Mouse (Mus musculus) naive thymus-derived CD4-positive, alpha-beta T cell, adult 2 months (primary cell): ENCODE measurements around the gene Ina.
"Not testable (repeated sequence)": the region's sequence is repeated elsewhere in the genome, so short reads cannot be mapped to it uniquely, and the experiment has no call there.

ENCODE experiments used
- DNase-seq: peaks from one replicate; pipeline ENCODE4 v3.0.0-alpha.2; 2011; ENCODE audit warnings: low read depth

Gene Ina

DNA sequence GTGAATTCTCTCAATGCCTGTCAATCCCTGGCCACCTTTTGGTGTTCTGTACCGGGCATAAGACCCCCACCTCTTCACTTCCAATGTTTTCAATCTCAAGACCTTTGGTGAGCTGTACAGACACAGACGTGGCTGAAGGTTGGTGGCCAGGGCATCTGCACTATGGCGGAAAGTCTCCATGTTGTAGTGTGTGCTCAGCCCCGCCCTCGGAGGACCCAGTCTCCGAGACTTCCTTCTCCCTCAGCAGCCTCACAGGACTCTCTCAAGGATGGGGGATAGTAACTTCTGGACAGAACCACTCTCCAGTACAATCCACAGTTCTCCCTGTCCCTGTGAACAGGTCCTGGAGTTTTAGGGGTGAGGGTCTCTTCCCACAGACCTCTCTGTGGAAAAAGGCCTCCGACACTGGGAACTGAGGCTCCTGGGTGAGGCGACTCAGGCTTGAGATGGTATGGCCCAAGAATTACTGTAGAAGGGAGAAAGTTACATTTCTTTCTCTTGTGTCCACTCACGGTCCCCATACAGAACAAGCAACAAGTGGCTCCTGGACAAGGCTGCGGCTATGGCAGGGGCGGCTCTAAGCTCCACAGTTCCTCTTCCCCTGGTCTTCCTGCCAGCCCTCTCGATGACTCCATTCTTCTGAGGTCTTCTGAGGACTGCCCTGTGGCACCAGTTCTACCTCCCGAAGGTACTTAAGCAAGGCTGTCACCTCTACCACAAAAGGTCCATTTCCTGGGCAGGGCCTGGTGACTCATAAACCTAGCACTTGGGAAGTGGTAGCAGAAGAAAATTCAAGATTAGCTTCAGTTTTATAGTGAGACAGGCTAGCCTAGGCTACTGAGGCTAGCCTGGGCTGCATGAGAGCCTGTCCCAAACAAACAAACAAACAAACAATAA lies 29.5 kb upstream of the Ina start:
- DNase-seq, result no peak

DNA sequence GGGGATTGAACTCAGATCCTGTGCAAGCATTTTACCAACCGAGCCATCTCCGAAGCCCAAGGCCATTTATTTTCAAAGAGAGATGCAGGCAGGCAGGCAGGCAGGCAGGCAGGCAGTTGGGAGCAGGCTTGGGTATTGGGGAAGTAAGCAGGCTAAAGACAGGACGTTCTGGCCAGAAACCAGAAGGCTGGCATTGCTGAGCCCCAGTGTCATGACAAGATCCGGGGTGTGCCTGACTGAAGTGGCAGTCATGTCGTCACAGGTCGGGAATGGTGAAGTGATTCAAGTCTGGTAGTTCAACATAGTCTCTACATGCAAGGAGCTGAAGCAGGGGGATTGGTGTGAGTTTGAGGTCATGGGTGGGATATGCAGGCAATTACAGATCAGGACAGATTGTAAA lies 26.9 kb upstream of the Ina start:
- no peak for DNase-seq

DNA sequence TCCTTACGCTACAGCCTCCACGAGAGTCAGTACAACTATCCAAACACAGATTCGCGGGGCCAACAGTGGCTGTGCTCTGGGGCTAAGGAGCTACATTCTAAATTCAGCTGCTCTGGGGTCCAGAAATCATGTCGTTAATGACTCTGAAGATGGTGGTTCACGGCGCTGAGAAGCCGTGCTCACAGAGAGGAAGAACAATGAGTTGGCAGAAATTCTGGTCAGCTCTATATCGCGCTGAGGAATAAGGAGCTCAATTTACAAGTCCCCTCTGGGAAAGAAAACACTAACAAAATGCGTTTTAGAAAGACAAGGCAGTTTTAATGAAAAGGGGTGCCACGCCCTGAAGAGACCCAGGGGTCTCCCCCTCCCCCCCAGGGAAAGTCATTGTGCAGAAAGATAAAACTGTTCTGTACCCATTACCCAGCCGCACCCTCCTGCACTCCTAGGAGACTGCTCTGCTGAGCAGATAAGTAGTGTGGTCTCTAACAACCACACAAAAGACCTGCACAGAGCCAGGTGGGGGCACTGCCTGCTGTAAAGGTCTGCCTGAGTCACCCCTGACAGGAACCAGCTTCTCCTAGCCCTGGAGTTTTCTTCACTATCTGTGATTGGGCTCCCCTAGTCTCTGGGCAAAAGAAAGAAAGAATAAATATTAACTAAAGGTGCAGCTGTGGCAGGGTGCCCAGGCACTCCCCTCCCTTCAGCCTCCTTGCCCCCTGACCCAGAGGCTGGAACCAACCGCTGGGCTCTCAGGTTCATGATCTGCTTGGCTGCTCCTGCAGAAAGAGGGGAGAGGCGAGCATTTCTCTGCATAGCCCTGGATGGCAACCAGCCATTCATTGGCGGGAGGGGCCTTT lies 26.0 kb upstream of the Ina start:
- DNase-seq, result no peak

DNA sequence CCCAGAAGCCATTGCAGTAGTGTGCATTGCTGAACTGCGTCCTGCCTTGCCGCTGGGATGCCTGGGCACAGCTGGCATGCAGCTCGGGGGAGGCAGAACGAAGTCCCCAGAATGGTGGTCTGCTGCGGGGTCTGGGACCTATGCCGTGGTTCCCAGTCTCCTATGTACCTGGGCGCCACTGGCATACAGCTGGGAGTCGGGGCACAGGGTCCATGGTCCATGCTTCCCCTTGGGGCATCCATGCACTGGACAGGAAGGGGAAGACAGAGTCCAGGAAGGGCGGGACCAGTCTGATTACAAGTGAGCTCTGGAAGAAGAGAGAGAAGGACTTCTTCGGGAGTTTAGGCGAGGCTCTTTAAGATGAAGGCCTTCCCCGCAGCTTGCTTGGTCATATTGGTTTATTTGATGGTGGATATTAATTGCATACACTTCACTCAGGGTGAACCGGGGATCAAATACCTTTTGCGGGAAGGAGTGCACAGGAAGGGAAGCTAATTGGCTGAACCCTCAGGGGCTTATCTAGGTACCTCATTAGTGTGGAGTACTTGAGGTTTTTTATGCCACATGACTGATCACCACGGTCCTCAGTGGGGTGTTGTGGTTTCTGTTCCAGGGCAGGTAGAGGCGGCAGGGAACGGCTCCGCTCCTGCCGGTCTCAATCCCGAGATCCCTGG lies 24.9 kb upstream of the Ina start:
- no peak for DNase-seq

DNA sequence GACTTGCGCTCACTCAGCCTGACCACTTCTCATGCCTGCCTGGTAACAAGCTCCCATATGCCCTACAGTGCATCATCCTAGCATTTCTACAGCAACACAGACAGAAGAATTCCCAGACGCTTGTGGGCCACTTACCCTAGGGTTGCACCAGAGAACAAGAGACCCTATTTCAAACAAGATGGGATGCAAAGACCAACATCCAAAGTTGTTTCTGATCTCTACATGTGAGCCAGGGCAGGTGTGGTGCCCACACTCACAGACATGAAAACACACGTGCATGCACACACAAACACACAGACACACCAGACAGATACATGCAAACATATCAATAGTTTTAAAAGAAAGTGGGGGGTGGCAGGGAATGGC lies 24.4 kb upstream of the Ina start:
- DNase-seq, result no peak

DNA sequence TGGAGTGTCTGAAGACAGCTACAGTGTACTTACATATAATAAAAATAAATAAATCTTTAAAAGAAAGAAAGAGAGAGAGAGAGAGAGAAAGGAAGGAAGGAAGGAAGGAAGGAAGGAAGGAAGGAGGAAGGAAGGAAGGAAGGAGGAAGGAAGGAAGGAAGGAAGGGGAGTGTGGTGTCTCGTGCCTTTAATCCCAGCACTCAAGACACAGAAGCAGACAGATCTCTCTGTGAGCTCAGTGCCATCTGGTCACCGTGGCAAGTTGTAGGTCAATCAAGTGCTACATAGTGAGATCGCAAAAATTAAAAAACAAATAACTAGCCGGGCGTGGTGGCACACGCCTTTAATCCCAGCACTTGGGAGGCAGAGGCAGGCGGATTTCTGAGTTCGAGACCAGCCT lies 23.9 kb upstream of the Ina start:
- peak; percentile 26 for DNase-seq

DNA sequence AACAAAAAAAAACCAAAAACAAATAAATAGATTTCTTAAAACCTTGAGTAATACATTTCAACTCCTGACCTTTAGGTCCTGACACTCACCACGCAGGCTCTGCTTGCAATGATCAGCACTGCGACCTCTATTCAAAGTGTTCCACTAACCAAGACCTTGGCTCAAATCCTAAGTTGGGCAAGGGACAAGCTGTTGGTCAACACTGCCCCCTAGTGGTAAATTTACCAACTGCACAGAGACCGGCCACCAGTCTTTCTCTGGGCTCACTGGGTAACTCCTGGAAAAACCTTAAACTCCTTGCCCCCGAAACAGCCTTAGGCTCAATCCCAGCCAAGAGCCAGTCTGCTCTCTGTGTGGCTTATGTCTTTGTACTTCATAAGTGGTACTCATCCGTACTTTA lies 23.4 kb upstream of the Ina start:
- peak; percentile 90 for DNase-seq

DNA sequence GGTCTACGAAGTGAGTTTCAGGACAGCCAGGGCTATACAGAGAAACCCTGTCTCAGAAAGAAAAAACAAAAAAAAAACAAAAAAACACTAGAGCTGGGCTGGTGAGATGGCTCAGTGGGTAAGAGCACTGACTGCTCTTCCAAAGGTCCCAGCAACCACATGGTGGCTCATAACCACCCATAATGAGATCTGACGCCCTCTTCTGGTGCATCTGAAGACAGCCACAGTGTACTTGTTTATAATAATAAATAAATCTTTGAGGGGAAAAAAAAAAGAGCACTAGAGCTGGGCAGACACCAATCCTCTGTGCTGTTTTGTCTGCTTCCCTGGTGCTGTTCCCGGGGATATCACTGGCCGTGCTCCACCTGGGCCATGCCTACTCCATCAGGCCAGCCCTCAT lies 22.2 kb upstream of the Ina start:
- not testable (repeated sequence) for DNase-seq

DNA sequence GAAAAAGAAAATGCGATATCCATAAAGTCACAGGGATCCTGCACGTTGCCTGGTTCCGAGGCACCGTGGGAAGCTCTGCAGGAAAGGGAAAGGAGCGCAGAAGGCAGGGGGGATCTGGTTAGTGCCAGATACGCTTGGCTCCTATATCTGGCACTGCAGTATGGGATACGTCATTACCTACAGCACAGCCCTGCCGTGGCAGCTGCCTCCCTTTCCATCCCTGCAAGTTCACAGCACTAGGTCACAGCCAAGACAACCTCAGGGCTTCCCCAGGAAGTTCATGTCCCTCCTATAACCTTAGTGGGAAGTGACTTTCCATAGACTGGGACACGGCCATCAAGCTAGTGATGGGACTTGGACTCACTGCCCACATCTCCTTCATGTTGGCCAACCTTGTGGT lies 18.4 kb upstream of the Ina start:
- no peak for DNase-seq

DNA sequence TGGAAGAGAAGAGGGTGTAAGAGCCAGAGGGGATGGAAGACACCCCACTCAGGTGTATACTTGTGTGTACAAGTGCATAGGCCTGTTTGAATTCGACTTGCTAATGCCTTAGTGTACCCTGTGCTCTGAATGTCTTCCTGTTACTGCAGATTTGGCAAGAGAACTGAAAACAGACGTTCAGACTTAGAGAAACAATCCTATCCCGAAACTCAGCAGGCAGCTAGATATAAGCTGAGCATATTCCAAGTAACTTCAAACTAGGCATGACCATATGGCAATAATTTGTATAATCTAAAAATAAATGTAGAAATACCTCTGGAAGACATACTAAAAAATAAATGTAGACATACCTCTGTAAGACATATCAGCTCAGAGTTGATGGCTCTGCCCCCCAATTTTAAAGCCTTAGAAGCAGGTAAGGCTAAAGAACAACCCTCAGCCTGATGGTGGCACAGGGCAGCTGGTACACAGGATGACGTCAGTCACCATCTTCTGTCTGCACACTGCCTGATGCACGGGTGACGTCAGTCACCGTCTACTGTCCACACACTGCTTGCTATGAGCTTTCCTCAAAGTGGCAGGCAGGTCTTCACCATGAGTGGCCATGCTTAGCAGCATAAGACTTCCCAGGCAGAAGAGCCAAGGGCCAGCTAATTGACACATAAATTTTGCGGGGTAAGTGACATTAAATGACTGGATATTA lies 16.2 kb upstream of the Ina start:
- DNase-seq, result no peak

DNA sequence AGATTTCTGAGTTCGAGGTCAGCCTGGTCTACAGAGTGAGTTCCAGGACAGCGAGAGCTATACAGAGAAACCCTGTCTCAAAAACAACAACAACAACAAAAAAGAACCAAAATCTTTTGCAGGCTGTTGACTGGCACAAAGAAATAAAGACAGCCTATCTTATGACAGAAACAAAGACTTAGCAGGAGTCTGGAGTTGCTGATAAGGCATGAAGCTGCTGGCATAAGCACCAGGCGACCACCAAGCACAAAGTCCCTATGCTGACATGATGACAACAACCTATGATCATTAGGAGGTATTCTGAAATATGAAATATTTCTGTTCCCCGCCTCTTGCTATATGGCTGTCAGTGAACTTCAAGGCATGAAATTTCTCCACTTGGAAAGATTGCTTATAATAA lies 15.5 kb upstream of the Ina start:
- DNase-seq, result no peak

DNA sequence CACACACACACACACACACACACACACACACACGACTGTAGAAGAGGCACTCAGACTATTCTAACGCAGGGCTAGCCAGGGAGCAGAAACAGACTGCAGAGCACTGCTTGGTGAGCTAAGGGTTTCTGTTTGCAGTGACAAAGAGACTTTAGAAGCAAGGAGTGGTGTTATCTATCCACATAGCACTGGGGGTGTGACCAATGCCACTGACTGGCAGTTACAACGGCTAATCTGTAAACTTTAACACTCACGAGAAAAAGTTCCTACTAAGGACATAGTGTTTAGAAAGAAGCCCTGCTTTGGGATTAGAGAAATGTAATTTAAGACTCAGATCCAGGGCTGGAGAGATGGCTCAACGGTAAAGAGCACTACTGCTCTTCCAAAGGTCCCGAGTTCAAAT lies 14.7 kb upstream of the Ina start:
- no peak for DNase-seq

DNA sequence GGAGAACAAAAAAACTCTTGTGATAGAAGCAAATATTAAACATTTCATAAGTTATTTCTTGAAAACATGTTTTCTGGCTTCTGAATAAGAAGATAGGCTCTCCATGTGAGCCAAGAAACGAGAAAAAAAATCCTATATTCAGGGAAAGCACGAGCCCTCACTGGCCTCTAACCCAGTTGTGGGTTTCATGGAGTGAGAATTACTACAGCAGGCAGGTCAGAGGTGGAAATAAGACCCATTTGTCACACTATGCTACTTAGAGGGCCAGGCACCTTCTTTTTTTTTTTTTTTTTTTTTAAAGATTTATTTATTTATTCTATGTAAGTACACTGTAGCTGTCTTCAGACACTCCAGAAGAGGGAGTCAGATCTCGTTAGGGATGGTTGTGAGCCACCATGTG lies 14.1 kb upstream of the Ina start:
- not testable (repeated sequence) for DNase-seq

DNA sequence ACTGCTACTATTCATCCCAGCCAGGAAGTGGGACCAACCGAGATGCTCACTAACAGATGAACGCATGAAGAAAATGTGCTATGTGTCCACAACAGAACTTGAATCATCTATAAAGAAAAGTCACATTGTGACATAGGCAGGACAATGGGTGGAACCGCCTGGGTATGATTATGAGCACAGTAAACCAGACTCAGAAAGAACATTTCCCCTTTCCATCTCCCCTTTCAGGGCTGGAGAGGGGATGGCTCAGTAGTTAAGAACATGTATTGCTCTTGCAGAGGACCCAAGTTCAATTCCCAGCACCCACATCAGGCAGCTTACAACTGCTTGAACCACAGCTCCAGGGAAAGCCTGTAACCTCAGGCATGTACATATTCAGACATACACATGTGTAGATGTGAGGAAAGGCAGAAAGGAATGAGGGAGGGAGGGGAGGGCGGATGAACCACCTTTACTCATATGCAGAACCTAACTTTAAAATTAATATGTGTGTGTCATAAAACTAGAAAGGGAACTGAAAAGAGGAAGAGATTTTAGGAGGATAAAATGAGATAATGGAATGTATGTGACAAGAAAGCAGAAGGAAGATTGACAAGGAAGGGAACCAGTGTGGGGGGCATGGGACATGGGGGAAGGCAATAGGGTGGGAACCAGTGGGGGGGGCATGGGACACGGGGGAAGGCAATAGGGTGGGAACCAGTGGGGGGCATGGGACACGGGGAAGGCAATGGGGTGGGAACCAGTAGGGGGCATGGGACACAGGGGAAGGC lies 10.6 kb upstream of the Ina start:
- no peak for DNase-seq

DNA sequence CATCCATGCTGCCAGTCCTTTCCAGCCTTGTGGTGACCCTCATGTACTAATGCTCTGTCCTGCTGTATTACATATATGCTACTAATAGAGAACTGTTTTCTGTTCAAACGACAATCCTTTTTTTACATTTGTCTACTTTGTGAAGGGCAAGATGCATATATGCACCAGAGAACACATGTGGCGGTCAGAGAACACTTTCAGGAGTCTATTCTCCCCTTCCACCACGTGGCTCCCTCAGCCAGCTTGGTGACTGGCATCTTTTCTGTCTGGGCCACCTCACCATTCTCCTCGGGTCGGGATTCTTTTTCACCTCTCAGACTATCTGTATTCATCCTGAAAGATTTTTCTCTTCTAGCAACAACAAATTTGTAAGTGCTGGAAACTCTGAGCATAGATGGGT lies 8.6 kb upstream of the Ina start:
- no peak for DNase-seq

DNA sequence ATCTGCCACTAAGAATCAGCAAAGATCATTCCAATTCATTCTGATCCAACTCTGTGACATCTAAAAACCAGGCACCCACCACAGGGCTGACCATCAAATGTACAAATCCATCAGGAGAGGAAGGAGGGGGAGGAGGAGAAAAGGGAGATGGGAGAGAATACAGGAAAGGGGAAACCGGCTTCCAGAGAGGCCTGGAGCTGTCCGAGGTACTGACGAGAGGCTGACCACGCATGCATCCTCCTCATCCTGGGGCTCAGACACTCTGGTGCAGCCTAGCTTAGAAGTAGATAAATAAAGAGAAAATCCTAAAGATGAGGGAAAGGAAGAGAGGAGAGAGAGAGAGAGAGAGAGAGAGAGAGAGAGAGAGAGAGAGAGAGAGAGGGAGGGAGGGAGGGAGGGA lies 8.2 kb upstream of the Ina start:
- DNase-seq, result no peak

DNA sequence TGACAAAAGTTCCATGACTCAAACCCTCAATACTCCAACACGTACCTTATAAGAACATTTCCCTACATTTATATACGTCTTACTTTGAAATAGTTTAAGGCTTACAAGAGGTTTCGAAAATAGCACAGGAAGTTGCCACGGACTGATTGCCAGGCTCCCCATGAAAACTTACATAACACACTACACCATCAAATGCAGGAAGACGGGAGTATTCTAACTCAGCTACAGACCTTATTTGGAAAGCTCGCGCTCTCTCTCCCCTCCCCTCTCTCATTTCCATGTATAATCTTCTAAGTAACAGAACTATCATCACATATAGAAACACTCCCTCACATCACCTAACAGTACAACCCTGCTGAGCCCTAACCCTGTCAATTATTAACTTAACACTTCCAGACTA lies 5.1 kb upstream of the Ina start:
- DNase-seq, result no peak

DNA sequence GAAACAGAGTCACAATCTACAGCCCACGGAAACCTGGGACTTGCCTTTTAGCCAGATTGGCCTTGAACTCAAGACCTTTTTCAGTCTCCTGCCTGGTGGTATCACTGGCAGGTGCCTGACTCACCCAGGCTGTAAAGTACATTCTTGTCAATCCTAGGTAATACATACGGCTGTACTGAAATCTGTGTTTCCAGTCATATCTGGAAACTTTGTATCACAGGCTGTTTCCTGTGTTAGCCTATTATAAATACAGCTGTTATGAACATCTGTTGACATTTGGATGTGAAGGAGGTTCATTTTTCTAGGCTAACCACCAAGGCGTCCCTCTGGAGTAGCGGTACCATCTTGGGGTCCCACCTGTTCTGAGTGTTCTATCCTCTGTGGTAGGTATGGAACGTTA lies 4.6 kb upstream of the Ina start:
- DNase-seq, result no peak

DNA sequence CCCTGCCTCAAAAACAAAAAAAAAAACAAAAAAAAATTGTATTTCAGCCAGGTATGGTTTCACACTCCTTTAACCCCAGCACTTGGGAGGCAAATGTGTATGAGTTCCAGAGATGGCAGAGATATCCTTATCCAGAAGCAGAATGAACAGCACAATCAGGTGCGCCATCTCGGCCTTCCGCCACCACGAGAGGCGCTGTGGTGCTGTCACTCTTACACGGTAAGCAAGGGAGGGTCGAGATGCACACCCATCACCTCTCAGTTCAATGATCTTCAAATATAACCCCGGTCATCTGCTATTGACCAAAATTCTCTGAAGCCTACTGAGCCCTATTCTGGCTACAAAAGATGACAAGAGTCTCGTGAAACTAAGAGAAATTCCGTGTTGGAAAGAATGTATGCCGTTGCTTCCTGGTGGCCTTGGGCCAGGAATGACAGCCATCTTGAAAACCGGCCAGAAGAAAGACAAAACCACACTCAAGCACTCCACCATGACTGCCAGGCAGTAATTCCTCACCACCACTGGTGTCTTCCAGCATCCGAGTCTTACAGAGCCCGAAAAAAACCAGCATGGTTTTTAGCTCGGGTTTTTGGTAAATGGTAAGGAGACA lies 1.9 kb upstream of the Ina start:
- DNase-seq, result no peak

DNA sequence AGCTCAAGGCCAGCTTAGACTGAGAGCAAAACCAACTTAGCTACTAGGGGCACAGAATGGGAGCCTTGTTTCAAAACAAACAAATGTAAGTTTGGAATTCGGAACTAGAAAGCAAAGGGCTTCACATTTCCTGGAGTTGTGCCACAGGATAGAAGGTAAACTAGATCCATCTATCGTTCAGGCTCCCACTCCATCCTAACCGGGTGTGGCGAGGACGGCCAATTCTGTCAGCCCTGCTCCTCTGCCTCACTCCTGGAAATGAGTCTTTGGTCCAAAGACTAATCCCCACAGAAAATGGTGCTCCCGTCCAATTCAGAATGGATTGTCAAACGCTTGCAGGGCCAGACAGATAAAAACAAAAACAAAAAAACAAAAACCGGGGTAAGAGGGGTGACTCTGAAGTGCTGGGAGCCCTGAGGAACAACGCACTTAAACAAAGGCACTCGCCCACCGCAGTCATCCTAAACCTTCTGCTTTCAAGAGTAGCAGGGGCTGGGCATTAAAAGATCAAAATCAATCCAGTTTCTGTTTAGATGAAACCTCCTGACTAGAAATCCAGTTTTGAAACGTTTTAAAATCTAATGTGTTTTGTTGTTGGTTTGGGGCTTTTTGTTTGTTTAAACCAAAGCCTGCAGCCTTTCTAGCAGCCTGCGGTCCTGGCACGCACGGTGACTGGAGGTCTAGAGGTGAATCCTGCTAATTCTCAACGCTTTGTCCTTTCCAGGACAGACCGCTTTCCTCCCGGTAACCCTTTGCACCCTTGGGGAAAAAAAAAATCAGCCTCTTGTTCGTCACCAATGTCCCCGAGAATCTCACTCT lies 949 bp upstream of the Ina start:
- no peak for DNase-seq
